ENCODE assay signal across 7 mouse cellular contexts in the genomic region with DNA sequence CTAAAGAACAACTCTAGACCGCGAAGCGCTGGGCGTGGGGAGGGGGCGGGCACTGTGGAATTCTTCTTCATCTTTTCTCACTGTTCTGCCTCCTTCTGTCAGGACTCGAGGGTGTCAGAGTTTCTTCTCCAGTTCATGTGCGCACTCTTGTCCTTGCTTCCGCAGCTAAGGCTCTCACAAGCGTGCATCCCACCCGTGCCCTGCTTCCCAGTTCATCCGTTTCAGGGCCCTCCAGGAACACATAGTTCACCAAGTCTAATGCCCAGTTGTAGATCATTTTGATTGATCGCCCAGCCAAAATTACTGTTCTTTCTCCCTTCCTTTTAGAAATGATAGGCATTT. TPM values are rescaled to one million over a fixed set of nuclear protein-coding genes. Genes with fewer than 3 reads are reported as not detected.
DNase-seq lines count a peak whose midpoint lies in the region; ATAC-seq and TF ChIP-seq lines count a peak whose summit lies in the region.

No protein-coding gene starts in this region.

- intact Hi-C loops in left cerebral cortex, adult 2 months (cut with DNase I) = loop anchor here (5.0 kb wide), 1 partner anchor 138 kb away; a partner anchor contains a TSS

- no peak for DNase-seq in left cerebral cortex, adult 2 months (ENCODE audit: extremely low spot score in 1 of 2, low spot score in 2 of 2)
- DNase-seq in left cerebral cortex, adult 18-20 months (ENCODE audit: low spot score in 2 of 2) = no peak
- DNase-seq in thymus, postnatal 25 days = no peak

- H3K9me3 ChIP-seq in embryonic facial prominence, embryonic 15.5 days (replicated peaks) = no peaks in the 10 kb centered on the region
- H3K9me3 ChIP-seq in intestine, embryonic 16.5 days (ENCODE audit: control insufficient read depth, low read length) = no peaks in the 10 kb centered on the region
- H3K9me3 ChIP-seq in neural tube, embryonic 13.5 days = no peaks in the 10 kb centered on the region

- TF ChIP-seq CTCF in left cerebral cortex, adult 2 months (IDR thresholded peaks at IDR 0.05) = no peak

- peaks cover 19% of the 10 kb centered on the region for H3K4me1 ChIP-seq in embryonic facial prominence, embryonic 15.5 days
- peaks cover 14% of the 10 kb centered on the region for H3K4me1 ChIP-seq in intestine, embryonic 16.5 days (ENCODE audit: control insufficient read depth, insufficient read depth, low read length)
- H3K4me1 ChIP-seq in neural tube, embryonic 13.5 days (replicated peaks) = peaks cover 20% of the 10 kb centered on the region

- H3K27ac ChIP-seq in left cerebral cortex, adult 2 months = peak overlapping the region; percentile 93
- H3K27ac ChIP-seq in embryonic facial prominence, embryonic 15.5 days (replicated peaks) = peak overlapping the region; percentile 89
- H3K27ac ChIP-seq in intestine, embryonic 16.5 days (ENCODE audit: low read length) = peak overlapping the region; percentile 75
- H3K27ac ChIP-seq in neural tube, embryonic 13.5 days (replicated peaks) = peak overlapping the region; percentile 84

- H3K4me3 ChIP-seq in left cerebral cortex, adult 2 months = peak overlapping the region; percentile 66
- peak overlapping the region; percentile 57 for H3K4me3 ChIP-seq in embryonic facial prominence, embryonic 15.5 days (replicated peaks)
- H3K4me3 ChIP-seq in intestine, embryonic 16.5 days (ENCODE audit: low read length) = peak overlapping the region; percentile 52
- peak overlapping the region; percentile 57 for H3K4me3 ChIP-seq in neural tube, embryonic 13.5 days

- peaks cover 31% of the 10 kb centered on the region for H3K36me3 ChIP-seq in embryonic facial prominence, embryonic 15.5 days
- H3K36me3 ChIP-seq in intestine, embryonic 16.5 days (ENCODE audit: control insufficient read depth, insufficient read depth, low read length) = peaks cover 7% of the 10 kb centered on the region; the same call in 1 of the 2 replicates
- H3K36me3 ChIP-seq in neural tube, embryonic 13.5 days = peaks cover 26% of the 10 kb centered on the region

- peak overlapping the region; percentile 88 for H3K4me2 ChIP-seq in embryonic facial prominence, embryonic 15.5 days (replicated peaks)
- peak overlapping the region; percentile 89 for H3K4me2 ChIP-seq in intestine, embryonic 16.5 days (ENCODE audit: low read depth, low read length)
- H3K4me2 ChIP-seq in neural tube, embryonic 13.5 days = peak overlapping the region; percentile 92

- 8% methylated on average over 12 of the region's 12 CpGs for WGBS in embryonic facial prominence, embryonic 15.5 days
- WGBS in intestine, embryonic 16.5 days = 6% methylated on average over 12 of the region's 12 CpGs
- 7% methylated on average over 12 of the region's 12 CpGs for WGBS in neural tube, embryonic 13.5 days

- H3K9ac ChIP-seq in embryonic facial prominence, embryonic 15.5 days = peak overlapping the region; percentile 66
- peak overlapping the region; percentile 75 for H3K9ac ChIP-seq in intestine, embryonic 16.5 days (ENCODE audit: low read depth, low read length)
- H3K9ac ChIP-seq in neural tube, embryonic 13.5 days = peak overlapping the region; percentile 86

- no peaks in the 10 kb centered on the region for H3K27me3 ChIP-seq in embryonic facial prominence, embryonic 15.5 days
- no peaks in the 10 kb centered on the region for H3K27me3 ChIP-seq in intestine, embryonic 16.5 days (replicated peaks; ENCODE audit: control insufficient read depth, insufficient read depth, low read length)
- H3K27me3 ChIP-seq in neural tube, embryonic 13.5 days = no peaks in the 10 kb centered on the region

- ATAC-seq in embryonic facial prominence, embryonic 15.5 days (ENCODE audit: insufficient number of reproducible peaks, low FRiP score, low TSS enrichment, low read depth) = no peak
- ATAC-seq in intestine, embryonic 16.5 days = peak; percentile 31
- no peak; the same call in 1 of the 2 replicates for ATAC-seq in neural tube, embryonic 13.5 days (ENCODE audit: low read depth)
- ATAC-seq in monocyte, adult 5-6 weeks (replicated peaks; ENCODE audit: insufficient number of reproducible peaks, low FRiP score, low TSS enrichment, poor library complexity, severe bottlenecking) = no peak

RNA-seq across cellular contexts. Expression of a gene that starts 0.3 kb away (rescaled TPM):
- total RNA-seq in left cerebral cortex, adult 2 months (2021) = 10 to 100 TPM; 91.3 to 96.9 TPM
- 100 to 1,000 TPM in 1 of 2 experiments, 10 to 100 TPM in 1; 96.5 to 104 TPM for total RNA-seq in left cerebral cortex, adult 18-20 months (2021)
- polyA plus RNA-seq in embryonic facial prominence, embryonic 15.5 days (2015; fragmentation: Nextera tagmentation; extraction: Ambion mirVana) = 73.9 and 79.1 TPM in 2 replicates
- polyA plus RNA-seq in intestine, embryonic 16.5 days (2015; fragmentation: Nextera tagmentation; extraction: Ambion mirVana) = 85.2 and 89.2 TPM in 2 replicates
- 105 and 109 TPM in 2 replicates for polyA plus RNA-seq in neural tube, embryonic 13.5 days (2015; fragmentation: Nextera tagmentation; extraction: Ambion mirVana)
- 3.1 to 12.3 TPM (median 6.2 TPM) in 3 replicates for total RNA-seq in monocyte, adult 5-6 weeks (2017)

RNA-seq across cellular contexts. Expression of a gene that starts 15.6 kb away (rescaled TPM):
- total RNA-seq in left cerebral cortex, adult 2 months (2021) = 10 to 100 TPM; 11.9 to 12.0 TPM
- 10 to 100 TPM; 12.3 to 13.0 TPM for total RNA-seq in left cerebral cortex, adult 18-20 months (2021)
- polyA plus RNA-seq in embryonic facial prominence, embryonic 15.5 days (2015; fragmentation: Nextera tagmentation; extraction: Ambion mirVana) = 18.8 and 19.9 TPM in 2 replicates
- 12.5 and 13.6 TPM in 2 replicates for polyA plus RNA-seq in intestine, embryonic 16.5 days (2015; fragmentation: Nextera tagmentation; extraction: Ambion mirVana)
- polyA plus RNA-seq in neural tube, embryonic 13.5 days (2015; fragmentation: Nextera tagmentation; extraction: Ambion mirVana) = 10.5 and 11.1 TPM in 2 replicates
- total RNA-seq in monocyte, adult 5-6 weeks (2017) = 72.1 to 108 TPM (median 80.9 TPM) in 3 replicates

RNA-seq across cellular contexts. Expression of a gene that starts 16.2 kb away (rescaled TPM):
- total RNA-seq in left cerebral cortex, adult 2 months (2021) = under 1 TPM; 0.20 to 0.26 TPM
- under 1 TPM; 0.16 to 0.23 TPM for total RNA-seq in left cerebral cortex, adult 18-20 months (2021)
- polyA plus RNA-seq in embryonic facial prominence, embryonic 15.5 days (2015; fragmentation: Nextera tagmentation; extraction: Ambion mirVana) = 0.33 and 0.35 TPM in 2 replicates
- polyA plus RNA-seq in intestine, embryonic 16.5 days (2015; fragmentation: Nextera tagmentation; extraction: Ambion mirVana) = 0.17 and 0.27 TPM in 2 replicates
- 0.19 and 0.25 TPM in 2 replicates for polyA plus RNA-seq in neural tube, embryonic 13.5 days (2015; fragmentation: Nextera tagmentation; extraction: Ambion mirVana)
- 0.38 TPM in 1 of 3 replicates, not detected in the others for total RNA-seq in monocyte, adult 5-6 weeks (2017)

RNA-seq across cellular contexts. Expression of a gene that starts 44.1 kb away (rescaled TPM):
- total RNA-seq in left cerebral cortex, adult 2 months (2021) = not detected
- not detected for total RNA-seq in left cerebral cortex, adult 18-20 months (2021)
- 320 and 374 TPM in 2 replicates for polyA plus RNA-seq in embryonic facial prominence, embryonic 15.5 days (2015; fragmentation: Nextera tagmentation; extraction: Ambion mirVana)
- 4.1 and 5.7 TPM in 2 replicates for polyA plus RNA-seq in intestine, embryonic 16.5 days (2015; fragmentation: Nextera tagmentation; extraction: Ambion mirVana)
- 0.47 TPM in 1 of 2 replicates, not detected in the other for polyA plus RNA-seq in neural tube, embryonic 13.5 days (2015; fragmentation: Nextera tagmentation; extraction: Ambion mirVana)
- total RNA-seq in monocyte, adult 5-6 weeks (2017) = 136 to 337 TPM (median 173 TPM) in 3 replicates

RNA-seq across cellular contexts. Expression of a gene that starts 46.6 kb away (rescaled TPM):
- 1 to 10 TPM; 6.4 to 8.4 TPM for total RNA-seq in left cerebral cortex, adult 2 months (2021)
- total RNA-seq in left cerebral cortex, adult 18-20 months (2021) = 1 to 10 TPM; 6.2 to 9.0 TPM
- polyA plus RNA-seq in embryonic facial prominence, embryonic 15.5 days (2015; fragmentation: Nextera tagmentation; extraction: Ambion mirVana) = 20.8 and 25.0 TPM in 2 replicates
- polyA plus RNA-seq in intestine, embryonic 16.5 days (2015; fragmentation: Nextera tagmentation; extraction: Ambion mirVana) = 12.6 and 13.6 TPM in 2 replicates
- 11.8 and 12.7 TPM in 2 replicates for polyA plus RNA-seq in neural tube, embryonic 13.5 days (2015; fragmentation: Nextera tagmentation; extraction: Ambion mirVana)
- 0.10 to 0.75 TPM (median 0.49 TPM) in 3 replicates for total RNA-seq in monocyte, adult 5-6 weeks (2017)
